Mouse (Mus musculus): ENCODE data around the gene Timeless.
"Not testable (repeated sequence)": the region's sequence is repeated elsewhere in the genome, so short reads cannot be mapped to it uniquely, and the experiment has no call there.

Gene Timeless

GRCm38 (mm10) chr10:128255925-128256324 is 24.1 kb downstream of the Timeless start:
- no peak for DNase-seq (ENCODE audit: low spot score in 2 of 2)

- no peak for DNase-seq (ENCODE audit: low spot score in 2 of 2)
Measured at GRCm38 (mm10) chr10:128256328-128256727, 24.5 kb downstream of the Timeless start.

- DNase-seq (ENCODE audit: low spot score in 2 of 2): peak; percentile 69 to 71
Measured at GRCm38 (mm10) chr10:128258953-128259352, 27.1 kb downstream of the Timeless start.

GRCm38 (mm10) chr10:128259946-128260345 is 28.1 kb downstream of the Timeless start:
- no peak for DNase-seq (ENCODE audit: low spot score in 2 of 2)

GRCm38 (mm10) chr10:128260376-128260775 is 28.5 kb downstream of the Timeless start:
- not testable (repeated sequence) for DNase-seq (ENCODE audit: low spot score in 2 of 2)

- no peak for DNase-seq (ENCODE audit: low spot score in 2 of 2)
Measured at GRCm38 (mm10) chr10:128262300-128262699, 30.4 kb downstream of the Timeless start.

GRCm38 (mm10) chr10:128263393-128264310 is 31.8 kb downstream of the Timeless start:
- DNase-seq (ENCODE audit: low spot score in 2 of 2): peak; percentile 64 to 74

GRCm38 (mm10) chr10:128268371-128268770 is 36.5 kb downstream of the Timeless start, which contains the start of gene Apof:
Gene Apof, plus strand, starts transcription at chr10:128268671.
- DNase-seq (ENCODE audit: low spot score in 2 of 2): no peak

- no peak for DNase-seq (ENCODE audit: low spot score in 2 of 2)
Measured at GRCm38 (mm10) chr10:128269206-128269910, 37.5 kb downstream of the Timeless start.

- DNase-seq (ENCODE audit: low spot score in 2 of 2): peak; percentile 97 to 98
Measured at GRCm38 (mm10) chr10:128270287-128270841, 38.5 kb downstream of the Timeless start, which contains the start of gene Stat2. Gene Stat2, plus strand, starts transcription at chr10:128270559.

- no peak for DNase-seq (ENCODE audit: low spot score in 2 of 2)
Measured at GRCm38 (mm10) chr10:128270866-128271265, 39.0 kb downstream of the Timeless start.

GRCm38 (mm10) chr10:128271883-128272282 is 40.0 kb downstream of the Timeless start:
- no peak for DNase-seq (ENCODE audit: low spot score in 2 of 2)

- DNase-seq (ENCODE audit: low spot score in 2 of 2): not testable (repeated sequence)
Measured at GRCm38 (mm10) chr10:128272819-128273439, 41.1 kb downstream of the Timeless start.

- not testable (repeated sequence) for DNase-seq (ENCODE audit: low spot score in 2 of 2)
Measured at GRCm38 (mm10) chr10:128275374-128275773, 43.5 kb downstream of the Timeless start.

- DNase-seq (ENCODE audit: low spot score in 2 of 2): no peak
Measured at GRCm38 (mm10) chr10:128278158-128278557, 46.3 kb downstream of the Timeless start.

- no peak for DNase-seq (ENCODE audit: low spot score in 2 of 2)
Measured at GRCm38 (mm10) chr10:128280943-128281342, 49.1 kb downstream of the Timeless start.

- DNase-seq (ENCODE audit: low spot score in 2 of 2): no peak
Measured at GRCm38 (mm10) chr10:128281682-128282081, 49.8 kb downstream of the Timeless start.

- no peak for DNase-seq (ENCODE audit: low spot score in 2 of 2)
Measured at GRCm38 (mm10) chr10:128282886-128283450, 51.1 kb downstream of the Timeless start.

- peak; percentile 24 to 48 for DNase-seq (ENCODE audit: low spot score in 2 of 2)
Measured at GRCm38 (mm10) chr10:128283604-128284579, 52.0 kb downstream of the Timeless start.

GRCm38 (mm10) chr10:128290594-128290993 is 58.7 kb downstream of the Timeless start:
- DNase-seq (ENCODE audit: low spot score in 2 of 2): not testable (repeated sequence)

All from spleen, postnatal 36 days (tissue).